Mouse (Mus musculus): ENCODE data around the gene Esr2. TPM values are rescaled to one million over a fixed set of nuclear protein-coding genes. Genes with fewer than 3 reads are reported as not detected.

Gene Esr2
- polyA plus RNA-seq, 1 experiment from 2014 or later = 0.46 TPM

GRCm38 (mm10) chr12:76080876-76081556, 96.0 kb downstream of the Esr2 start:
- H3K9ac ChIP-seq (ENCODE audit: low read length) = no peak overlapping the region; the same call in 1 of the 2 replicates
- 26% methylated on average over 14 of the region's 14 CpGs for WGBS
- ATAC-seq (ENCODE audit: low read depth) = peak; percentile 35; the same call in 1 of the 2 replicates
- H3K4me3 ChIP-seq (ENCODE audit: low read length) = peak overlapping the region; percentile 25
- H3K36me3 ChIP-seq (ENCODE audit: control insufficient read depth, insufficient read depth, low read length) = peaks cover 8% of the 10 kb centered on the region
- H3K27ac ChIP-seq (ENCODE audit: low read length) = no peak overlapping the region
- H3K4me1 ChIP-seq (replicated peaks; ENCODE audit: control insufficient read depth, insufficient read depth, low read length) = peaks cover 19% of the 10 kb centered on the region
- peak overlapping the region; percentile 47 for H3K4me2 ChIP-seq (ENCODE audit: low read depth, low read length)
- H3K9me3 ChIP-seq (ENCODE audit: control insufficient read depth, low read length) = no peaks in the 10 kb centered on the region
- no peaks in the 10 kb centered on the region for H3K27me3 ChIP-seq (ENCODE audit: control insufficient read depth, insufficient read depth, low read depth, low read length)

GRCm38 (mm10) chr12:76073981-76074380, 103.1 kb downstream of the Esr2 start:
- Histone ChIP-seq H3K27ac (ENCODE audit: low read length) (no peak overlapping the region), H3K36me3 (ENCODE audit: control insufficient read depth, insufficient read depth, low read length) (peaks cover 12% of the 10 kb centered on the region), H3K4me2 (ENCODE audit: low read depth, low read length) (no peak overlapping the region), H3K27me3 (ENCODE audit: control insufficient read depth, insufficient read depth, low read depth, low read length) (no peaks in the 10 kb centered on the region), H3K9ac (ENCODE audit: low read length) (no peak overlapping the region), H3K4me1 (replicated peaks; ENCODE audit: control insufficient read depth, insufficient read depth, low read length) (no peaks in the 10 kb centered on the region), H3K9me3 (ENCODE audit: control insufficient read depth, low read length) (no peaks in the 10 kb centered on the region), H3K4me3 (ENCODE audit: low read length) (no peak overlapping the region)
- ATAC-seq (ENCODE audit: low read depth) = no peak
- 63% methylated on average over 7 of the region's 7 CpGs for WGBS

GRCm38 (mm10) chr12:76073066-76073826, 103.8 kb downstream of the Esr2 start:
- no peaks in the 10 kb centered on the region for H3K4me1 ChIP-seq (replicated peaks; ENCODE audit: control insufficient read depth, insufficient read depth, low read length)
- peaks cover 8% of the 10 kb centered on the region; the same call in 1 of the 2 replicates for H3K36me3 ChIP-seq (ENCODE audit: control insufficient read depth, insufficient read depth, low read length)
- H3K27ac ChIP-seq (ENCODE audit: low read length) = peak overlapping the region; percentile 43
- 30% methylated on average over 13 of the region's 13 CpGs for WGBS
- H3K4me2 ChIP-seq (ENCODE audit: low read depth, low read length) = peak overlapping the region; percentile 27
- no peak overlapping the region for H3K4me3 ChIP-seq (ENCODE audit: low read length)
- H3K9ac ChIP-seq (ENCODE audit: low read length) = peak overlapping the region; percentile 24; the same call in 1 of the 2 replicates
- no peaks in the 10 kb centered on the region for H3K9me3 ChIP-seq (ENCODE audit: control insufficient read depth, low read length)
- no peaks in the 10 kb centered on the region for H3K27me3 ChIP-seq (ENCODE audit: control insufficient read depth, insufficient read depth, low read depth, low read length)
- peak; percentile 43; the same call in 1 of the 2 replicates for ATAC-seq (ENCODE audit: low read depth)

- Histone ChIP-seq H3K27me3 (ENCODE audit: control insufficient read depth, insufficient read depth, low read depth, low read length) (no peaks in the 10 kb centered on the region), H3K36me3 (ENCODE audit: control insufficient read depth, insufficient read depth, low read length) (peaks cover 9% of the 10 kb centered on the region; the same call in 1 of the 2 replicates), H3K9me3 (ENCODE audit: control insufficient read depth, low read length) (no peaks in the 10 kb centered on the region), H3K27ac (ENCODE audit: low read length) (peak overlapping the region; percentile 37), H3K4me2 (ENCODE audit: low read depth, low read length) (peak overlapping the region; percentile 31), H3K4me1 (replicated peaks; ENCODE audit: control insufficient read depth, insufficient read depth, low read length) (no peaks in the 10 kb centered on the region), H3K9ac (ENCODE audit: low read length) (peak overlapping the region; percentile 53), H3K4me3 (ENCODE audit: low read length) (peak overlapping the region; percentile 31)
- ATAC-seq (ENCODE audit: low read depth) = peak; percentile 59
- WGBS = 28% methylated on average over 19 of the region's 19 CpGs
These were observed 104.9 kb downstream of the Esr2 start for GRCm38 (mm10) chr12:76071935-76072849.

Other genes with a start within 250 kb of the Esr2 start
- not detected in 2 replicates for gene Tex21, start 69.5 kb upstream of the Esr2 start, polyA plus RNA-seq (2015; fragmentation: Nextera tagmentation; extraction: Ambion mirVana)
- 92.9 and 93.2 TPM in 2 replicates for gene Mthfd1, start 78.0 kb upstream of the Esr2 start, polyA plus RNA-seq (2015; fragmentation: Nextera tagmentation; extraction: Ambion mirVana)
- gene Akap5, start 147.6 kb upstream of the Esr2 start, polyA plus RNA-seq (2015; fragmentation: Nextera tagmentation; extraction: Ambion mirVana) = 35.7 and 43.7 TPM in 2 replicates
- 14.6 and 16.9 TPM in 2 replicates for gene Zbtb25, start 192.3 kb upstream of the Esr2 start, polyA plus RNA-seq (2015; fragmentation: Nextera tagmentation; extraction: Ambion mirVana)
- 9.8 and 10.4 TPM in 2 replicates for gene Zbtb1, start 193.0 kb upstream of the Esr2 start, polyA plus RNA-seq (2015; fragmentation: Nextera tagmentation; extraction: Ambion mirVana)
- gene Hspa2, start 226.9 kb upstream of the Esr2 start, polyA plus RNA-seq (2015; fragmentation: Nextera tagmentation; extraction: Ambion mirVana) = 15.4 and 15.7 TPM in 2 replicates
- 9.1 and 10.4 TPM in 2 replicates for gene Ppp1r36, start 240.3 kb upstream of the Esr2 start, polyA plus RNA-seq (2015; fragmentation: Nextera tagmentation; extraction: Ambion mirVana)

Measured in lung, embryonic 16.5 days (tissue).